Mouse (Mus musculus) urinary bladder, postnatal 36 days (tissue): ENCODE results near the gene Cnnm4.
"Not testable (repeated sequence)": the region's sequence is repeated elsewhere in the genome, so short reads cannot be mapped to it uniquely, and the experiment has no call there.

Source experiments
- DNase-seq, 2 experiments: peaks; one replicate each; pipeline ENCODE4 v3.0.0; 2022; ENCODE audit warnings: low spot score in 2 of 2, mixed read lengths in 1 of 2

The Cnnm4 gene

DNA sequence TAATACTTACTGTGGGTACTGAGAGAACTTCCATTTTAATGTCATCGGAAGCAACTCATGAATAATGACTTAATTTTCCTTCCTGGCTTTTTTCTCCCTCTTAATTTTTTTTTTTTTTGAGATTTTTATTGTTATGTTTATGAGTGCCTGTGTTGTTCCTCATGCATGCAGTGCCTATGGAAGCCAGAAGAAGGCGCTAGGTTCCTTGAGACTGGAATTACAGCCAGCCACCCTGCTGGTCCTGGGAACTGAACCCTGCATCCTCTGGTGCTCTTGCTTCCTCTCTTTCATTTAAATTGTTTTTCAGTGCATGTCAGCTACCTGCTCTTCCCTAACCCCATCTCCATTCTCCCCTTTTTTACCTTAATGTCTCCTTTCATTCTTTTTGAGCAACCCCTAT, 42.3 kb downstream of the Cnnm4 start:
- no peak for DNase-seq

DNA sequence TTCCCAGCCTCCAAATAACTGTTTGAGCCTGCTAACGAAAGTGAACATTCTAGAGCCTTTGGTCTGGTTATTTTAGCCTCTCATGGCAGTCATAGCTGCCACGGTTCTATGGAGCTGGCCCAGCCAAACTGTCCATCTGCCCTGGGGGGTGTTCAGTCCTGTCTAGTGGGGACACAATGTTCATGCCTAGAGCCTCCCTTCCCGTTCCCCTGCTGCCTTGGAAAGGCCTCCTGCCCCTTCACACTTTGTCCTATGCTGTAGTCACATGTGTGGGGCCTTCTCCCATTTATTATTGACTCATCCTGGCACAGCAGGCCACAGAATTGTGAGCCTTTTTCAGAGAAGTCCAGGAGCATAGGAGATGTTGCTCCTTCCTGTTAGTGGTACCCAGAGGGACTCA, 46.8 kb downstream of the Cnnm4 start:
- DNase-seq: no peak

DNA sequence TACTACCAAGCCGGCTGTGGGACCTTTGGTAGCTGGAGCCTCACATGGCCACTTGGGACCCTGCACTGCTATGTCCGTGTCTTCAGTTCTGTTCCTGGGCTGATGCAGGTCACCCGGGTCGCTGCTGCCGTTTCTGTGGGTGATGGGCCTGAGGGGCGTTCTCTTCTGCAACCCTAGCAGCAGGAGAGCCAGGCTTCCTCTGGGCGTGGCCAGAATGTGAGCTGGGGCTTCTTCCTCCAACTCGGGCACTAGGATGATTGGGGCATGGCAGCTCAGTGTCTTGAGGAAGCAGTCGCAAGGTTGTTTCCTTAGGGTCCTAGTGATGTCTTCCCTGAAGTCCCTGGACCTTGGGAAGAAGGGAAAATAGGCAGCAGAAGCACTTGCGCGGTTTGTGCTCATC, 48.2 kb downstream of the Cnnm4 start:
- DNase-seq: no peak

DNA sequence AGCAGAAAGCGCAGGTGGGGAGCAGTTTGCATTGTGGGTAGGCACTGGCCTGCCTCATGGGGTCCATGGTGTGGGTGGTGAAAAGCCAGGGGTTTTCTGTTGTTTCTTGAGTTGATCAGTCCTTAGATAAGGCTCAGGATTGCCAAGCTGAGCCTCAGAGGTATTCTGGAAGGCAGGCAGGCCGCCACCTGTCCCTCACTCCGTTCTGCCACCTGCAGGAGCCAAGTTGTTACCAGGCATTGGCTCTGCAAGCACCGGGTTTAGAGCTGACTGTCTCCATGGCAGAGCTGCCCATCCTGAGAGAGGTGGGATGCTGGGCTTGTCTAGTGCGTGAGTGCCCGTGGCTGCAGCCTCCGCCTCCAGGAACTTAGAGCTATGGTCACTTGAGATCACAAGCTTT, 50.8 kb downstream of the Cnnm4 start:
- no peak for DNase-seq

DNA sequence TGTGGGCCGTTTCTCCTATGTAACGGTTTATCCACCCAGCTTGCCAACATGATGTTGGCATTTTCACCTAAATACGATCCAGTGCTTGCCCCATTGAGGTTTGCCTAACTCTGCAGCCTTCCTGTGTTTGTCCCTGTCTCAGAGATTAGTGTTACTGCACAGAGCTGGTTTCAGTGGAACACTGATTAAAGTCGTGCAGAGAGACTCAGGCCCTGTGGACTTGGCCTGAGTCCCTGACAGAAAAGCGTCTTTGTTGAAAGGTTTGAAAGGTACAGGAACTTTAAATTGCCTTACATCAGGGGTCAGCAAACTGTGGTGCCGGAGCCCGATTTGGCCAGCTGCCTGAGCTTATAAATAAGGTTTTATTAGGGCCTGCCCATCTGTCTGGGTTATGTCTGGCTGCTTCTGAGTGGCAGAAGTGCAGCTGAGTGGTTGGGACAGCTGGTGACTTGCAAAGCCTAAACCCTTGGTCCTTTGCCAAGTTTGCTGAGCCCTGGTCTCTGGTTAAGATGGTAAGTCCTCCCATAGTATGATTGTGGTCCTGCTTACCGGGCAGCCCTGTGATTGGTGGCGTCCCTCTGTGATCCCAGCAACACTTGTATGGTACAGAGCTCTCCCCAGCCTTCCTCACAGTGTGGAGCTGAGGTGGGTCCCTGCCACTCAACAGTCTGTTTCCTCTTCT, 52.1 kb downstream of the Cnnm4 start:
- no peak for DNase-seq

DNA sequence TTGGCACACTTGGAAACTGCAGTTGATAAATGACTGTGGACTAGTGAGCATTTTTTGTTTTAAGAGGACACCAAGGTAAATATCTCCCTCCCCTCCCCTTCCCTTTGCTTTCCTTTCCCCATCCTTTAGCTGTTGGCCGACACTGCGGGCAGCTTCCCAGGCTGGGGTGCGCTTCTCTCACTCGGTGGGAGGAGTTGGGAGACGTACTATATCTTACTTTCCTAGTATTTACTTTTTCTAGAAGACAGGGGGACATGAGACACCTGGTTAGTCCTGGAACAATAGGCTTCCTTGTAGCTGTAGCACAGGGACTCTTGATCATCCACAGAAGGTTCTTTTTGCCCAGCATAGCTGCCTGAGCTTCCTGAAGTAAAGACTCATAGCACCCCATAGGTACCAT, 52.6 kb downstream of the Cnnm4 start:
- DNase-seq: no peak

DNA sequence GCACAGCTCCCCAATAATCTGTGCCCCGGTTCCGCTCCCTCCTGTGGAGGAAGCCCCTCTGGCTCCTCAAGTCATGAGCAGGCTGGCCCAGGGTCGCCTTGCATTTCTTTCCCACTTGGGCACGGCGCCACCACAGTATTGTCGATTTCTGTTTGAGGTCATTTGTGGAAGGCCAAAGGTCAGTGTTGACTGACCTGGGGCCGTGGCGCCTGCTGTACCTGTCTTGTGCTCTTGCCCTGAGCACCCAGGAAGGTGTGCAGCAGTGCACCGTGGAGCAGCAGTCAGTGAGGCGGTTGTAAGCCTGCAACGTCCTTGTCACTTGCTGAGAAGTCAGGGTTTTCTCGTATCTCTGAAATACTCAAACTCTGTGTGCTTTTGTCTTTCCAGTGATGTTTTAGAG, 54.4 kb downstream of the Cnnm4 start:
- DNase-seq: no peak

DNA sequence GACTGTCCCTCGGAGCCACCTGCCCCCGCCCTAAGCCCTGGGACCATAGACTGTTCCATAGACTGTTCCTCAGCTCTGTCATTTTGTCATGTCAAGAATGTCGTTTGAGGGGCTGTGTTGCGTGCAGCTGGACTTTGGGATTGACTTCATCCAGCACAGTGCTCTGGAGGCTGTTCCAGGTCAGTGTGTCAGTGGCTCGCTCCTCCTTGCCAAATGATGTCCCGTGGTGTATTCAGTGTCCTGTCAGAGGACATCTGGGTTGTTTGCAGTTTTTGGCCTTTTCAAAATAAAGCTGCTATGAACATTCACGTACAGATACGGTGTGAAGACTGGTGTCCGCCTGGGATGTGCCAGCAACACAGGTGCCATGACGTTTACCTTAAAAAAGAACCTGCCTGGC, 55.5 kb downstream of the Cnnm4 start:
- no peak for DNase-seq

DNA sequence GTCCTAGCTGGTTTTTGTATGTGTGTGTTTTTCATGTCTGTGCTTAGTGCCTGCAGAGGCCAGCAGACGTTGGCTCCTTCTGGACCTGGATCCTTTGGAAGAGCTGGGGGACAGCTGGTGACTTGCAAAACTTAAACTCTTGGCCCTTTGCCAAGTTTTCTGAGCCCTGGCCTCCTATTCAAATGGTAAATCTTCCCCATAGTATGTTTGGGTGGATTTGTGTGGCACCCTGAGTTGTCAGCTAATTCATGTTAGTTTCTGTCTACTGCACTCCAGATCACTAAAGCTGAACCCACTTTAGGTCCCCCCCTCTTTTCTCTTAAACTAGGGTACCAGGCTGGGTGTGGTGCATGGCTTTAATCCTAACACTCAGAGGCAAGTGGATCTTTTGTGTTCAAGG, 56.9 kb downstream of the Cnnm4 start:
- no peak for DNase-seq

DNA sequence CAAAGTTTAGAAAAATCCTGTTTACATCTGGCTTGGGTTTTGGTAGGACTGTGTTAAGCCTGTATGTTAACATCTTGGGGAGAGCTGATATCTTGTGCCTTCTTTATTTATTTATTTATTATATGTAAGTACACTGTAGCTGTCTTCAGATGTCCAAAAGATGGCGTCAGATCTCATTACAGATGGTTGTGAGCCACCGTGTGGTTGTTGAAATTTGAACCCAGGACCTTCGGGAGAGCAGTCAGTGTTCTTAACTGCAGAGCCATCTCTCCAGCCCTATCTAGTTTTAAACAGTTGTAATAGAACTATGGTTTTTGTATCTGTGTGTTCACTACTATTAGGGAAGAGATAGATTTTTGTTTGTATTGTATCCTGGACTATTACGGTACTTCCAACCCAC, 57.9 kb downstream of the Cnnm4 start:
- DNase-seq: no peak

DNA sequence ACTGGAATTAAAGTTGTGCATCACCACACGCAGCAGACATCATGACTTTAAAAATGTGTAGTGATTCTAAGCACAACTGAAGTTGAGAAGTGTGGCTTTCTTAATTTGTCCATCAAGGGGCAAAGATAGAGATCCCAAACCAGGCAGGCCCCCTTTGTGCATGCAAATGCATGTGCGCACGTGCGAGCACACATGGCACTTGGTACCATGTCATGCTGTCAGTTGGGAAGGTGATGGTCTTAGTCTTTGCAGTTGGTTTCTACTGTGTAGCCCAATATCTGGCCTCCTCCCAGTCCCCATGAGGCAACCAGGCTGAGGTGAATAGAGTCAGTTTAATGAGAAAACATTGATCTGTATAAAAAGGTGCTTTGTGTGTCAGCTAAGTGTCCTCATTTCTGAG, 58.5 kb downstream of the Cnnm4 start:
- DNase-seq: no peak

DNA sequence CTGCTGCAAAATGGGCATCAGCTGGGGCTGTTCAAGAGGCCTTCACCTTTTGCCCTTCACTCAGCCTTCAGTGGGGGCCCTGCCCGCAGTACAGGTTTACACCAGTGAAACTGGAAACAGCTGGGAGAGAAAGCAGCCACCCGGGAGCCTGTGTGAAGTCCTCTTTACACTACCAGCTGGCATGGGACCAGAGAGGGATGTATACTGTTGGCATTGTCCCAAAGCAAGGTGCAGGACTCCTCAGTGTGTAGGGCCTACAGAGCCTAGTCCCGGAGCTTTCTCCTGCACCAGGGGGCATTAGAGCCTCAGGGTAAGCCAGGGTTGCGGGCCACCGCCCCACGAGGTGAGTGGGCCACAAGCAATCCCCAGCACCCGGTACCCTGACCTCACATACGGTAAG, 59.1 kb downstream of the Cnnm4 start:
- no peak for DNase-seq

DNA sequence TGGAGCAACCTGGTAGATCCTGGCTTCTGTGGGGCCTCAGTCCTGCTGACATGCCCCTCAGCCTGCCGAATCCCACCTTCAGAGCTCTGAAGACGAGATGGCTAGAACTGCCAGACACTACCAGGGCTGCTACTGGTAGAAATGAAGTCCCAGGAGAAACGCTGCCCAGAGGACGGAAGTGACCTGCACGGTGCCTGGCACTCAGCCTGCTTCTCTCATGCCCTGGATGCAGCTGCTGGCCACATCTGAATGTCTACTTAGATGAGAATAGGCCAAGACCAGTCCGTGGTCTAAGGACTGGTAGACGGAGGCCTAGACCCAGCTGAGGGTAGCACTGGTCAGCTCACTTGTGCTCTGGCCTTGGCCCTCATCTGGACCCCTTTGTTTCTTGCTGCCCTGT, 59.5 kb downstream of the Cnnm4 start:
- no peak for DNase-seq

DNA sequence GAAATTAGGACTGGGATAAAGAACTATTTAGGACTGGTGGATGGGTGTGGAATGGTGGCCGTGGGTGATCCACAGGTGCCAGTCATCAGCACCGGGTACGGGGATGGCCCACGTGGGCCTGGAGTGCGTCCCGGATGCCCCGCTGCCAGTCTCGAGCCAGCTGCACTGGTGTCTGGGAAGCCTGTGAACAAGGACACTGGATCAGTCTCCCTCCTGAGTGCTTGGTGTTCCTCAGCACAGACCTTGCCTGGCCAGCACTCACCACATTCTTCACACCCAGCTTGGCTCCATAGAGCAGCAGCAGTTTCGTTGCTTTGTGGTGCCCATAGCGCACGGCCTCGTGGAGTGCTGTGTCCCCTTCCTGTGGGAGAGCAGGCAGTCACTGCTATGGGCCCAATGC, 60.0 kb downstream of the Cnnm4 start:
- DNase-seq: no peak

DNA sequence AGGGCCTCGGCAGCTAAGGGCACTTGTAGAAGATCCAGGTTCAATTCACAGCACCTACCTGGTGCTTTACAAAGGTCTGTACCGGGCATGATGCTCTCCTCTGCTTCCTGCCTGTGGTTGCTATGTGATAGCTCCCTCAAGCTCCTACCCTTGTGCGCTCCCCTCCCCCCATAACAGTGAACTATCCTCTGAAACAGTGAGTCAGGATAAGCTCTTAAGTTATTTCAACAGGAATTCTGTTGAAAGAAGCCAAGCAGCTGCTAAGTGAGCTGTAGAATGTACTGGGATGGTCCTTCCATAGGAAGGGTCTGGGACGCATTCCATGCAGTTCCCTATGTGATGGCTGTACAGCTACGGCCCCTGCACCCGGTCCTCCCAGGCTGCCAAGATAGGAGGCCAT, 62.1 kb downstream of the Cnnm4 start:
- DNase-seq: no peak

DNA sequence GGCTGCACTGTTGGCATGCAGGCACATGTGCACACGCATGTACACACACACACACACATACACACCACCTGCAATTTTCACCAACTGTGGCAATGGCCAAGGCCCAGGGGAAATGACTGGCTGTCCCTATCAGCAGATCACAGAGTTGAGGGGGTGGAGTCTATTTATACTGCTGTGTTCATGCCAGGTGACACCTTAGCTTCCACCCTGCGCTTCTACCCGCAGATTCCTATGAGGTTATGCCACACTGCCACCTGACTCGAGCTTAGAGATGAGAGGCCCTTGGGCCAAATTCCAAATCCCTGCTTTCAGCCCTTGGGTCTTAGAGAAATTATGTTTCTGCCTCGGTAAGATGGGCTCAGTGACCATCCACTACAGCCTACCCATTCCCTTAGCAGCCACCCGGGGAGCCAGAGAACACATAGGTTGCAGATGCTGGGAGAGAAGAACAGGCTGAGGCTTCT, 63.2 kb downstream of the Cnnm4 start:
- DNase-seq: no peak

DNA sequence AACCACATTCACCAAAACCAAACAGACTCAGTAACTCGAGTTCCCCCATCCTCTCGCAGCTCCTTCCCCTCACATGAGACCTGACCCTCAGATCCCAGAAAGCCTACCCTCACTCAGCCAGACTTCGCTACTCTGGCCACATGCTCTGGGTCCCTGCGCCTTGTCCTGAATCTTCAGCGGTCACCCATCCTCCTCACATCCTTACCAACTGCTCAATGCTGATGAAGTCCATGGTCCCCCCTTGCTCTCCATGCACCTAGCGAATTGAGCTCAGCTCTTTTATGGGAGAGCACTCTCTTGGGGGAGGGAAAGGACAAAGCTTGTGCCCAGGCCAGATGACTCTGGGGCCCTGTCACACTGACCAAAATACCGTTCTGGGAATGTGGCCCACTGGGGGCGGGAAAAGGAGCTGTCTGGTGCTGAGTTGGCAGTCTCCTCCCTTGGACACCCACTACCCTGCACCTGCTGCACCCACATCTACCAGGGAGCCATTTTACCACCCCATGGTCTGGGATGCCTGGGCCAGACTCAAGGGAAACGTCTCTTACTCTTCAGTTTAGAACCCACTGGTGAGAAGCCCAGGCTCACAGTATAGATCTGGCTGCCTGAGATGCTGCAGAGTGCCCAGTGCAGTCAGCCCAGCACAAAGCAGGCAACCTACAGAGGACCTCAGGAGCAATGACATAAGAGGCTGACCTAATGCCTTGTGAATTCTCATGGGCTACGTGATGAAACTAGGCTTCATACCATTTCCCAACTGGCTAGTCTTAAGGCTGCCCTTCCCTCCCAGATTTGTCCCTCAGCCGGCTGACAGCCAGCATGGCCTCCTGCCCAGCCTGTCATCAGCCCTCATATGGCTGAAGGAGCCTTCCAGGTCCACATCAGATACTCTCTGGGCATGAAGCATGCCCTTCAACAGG, 64.3 kb downstream of the Cnnm4 start:
- peak in 1 of 2 experiments; percentile 66 for DNase-seq

DNA sequence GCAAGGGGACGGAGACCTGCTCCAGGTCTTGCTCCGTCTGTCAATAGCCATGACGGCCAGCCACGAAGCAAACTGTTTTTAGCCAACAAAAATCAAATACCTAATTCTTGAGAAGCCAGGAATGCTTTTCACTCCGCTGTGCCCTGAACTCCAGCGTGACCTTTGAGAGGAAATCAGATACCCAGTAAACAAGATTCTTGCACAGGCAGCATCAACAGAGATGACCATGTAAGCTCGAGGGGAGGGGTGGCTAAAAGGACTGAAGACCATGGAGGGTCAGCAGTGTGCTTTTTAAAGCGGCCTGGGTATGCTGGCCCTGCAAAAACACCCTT, 64.9 kb downstream of the Cnnm4 start:
- DNase-seq: no peak

DNA sequence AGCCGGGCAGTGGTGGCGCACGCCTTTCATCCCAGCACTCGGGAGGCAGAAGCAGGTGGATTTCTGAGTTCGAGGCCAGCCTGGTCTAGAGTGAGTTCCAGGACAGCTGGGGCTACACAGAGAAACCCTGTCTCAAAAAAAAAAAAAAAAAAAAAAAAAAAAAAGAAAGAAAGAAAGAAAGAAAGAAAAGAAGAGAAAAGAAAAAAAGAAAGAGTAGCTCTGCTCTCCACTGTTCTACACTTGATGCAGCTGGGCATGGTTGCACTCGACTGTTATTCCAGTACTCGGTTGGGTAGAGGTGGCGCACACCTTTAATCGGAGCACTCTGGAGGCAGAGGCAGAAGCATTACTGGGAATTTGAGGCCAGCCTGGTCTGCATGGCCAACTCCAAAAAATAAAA, 65.4 kb downstream of the Cnnm4 start, which contains the start of gene Ankrd23:
Gene Ankrd23, minus strand, starts transcription at position 101 of the 400 bp plus-strand sequence.
- DNase-seq: not testable (repeated sequence)

DNA sequence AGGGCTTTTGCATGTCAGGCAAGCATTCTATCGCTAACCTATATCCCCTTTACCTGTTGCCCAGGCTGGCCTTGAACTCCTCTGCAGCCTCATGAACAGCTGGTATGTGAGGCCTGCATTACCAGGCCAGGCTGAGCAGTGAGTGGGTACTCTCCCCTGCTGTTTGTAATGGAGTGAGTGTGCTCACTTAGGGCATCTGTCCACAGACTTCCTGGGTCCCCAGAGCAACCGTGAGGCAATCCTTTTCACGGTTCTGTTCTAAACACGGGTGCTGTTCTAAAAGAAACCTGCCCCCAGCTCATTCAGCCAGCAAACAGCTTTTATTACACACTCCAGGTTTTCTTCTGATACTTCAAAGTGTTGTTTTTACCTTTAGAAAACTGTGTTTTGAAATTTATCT, 67.3 kb downstream of the Cnnm4 start:
- no peak for DNase-seq

DNA sequence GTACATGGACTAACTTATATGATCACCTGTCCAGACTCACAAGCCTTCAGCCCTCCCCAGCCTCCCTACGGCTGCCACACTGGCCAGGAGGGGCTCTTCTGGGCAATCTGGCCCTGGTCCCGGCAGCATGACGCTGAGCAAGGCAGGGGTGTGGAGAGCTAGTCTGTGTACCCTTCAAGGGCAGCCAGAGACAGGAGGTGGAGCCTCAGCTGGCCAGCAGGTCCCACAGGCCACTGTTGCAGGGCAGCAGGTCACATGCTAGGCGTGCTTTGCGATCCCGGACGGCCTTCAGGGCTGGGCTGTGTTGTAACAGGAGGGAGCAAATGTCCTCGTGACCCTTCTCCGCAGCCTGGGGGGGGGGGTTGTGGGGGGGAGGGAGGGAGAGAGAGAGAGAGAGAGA, 67.8 kb downstream of the Cnnm4 start, which contains the start of gene Gm42417:
Gene Gm42417, minus strand, starts transcription at position 244 of the 400 bp plus-strand sequence.
- DNase-seq: peak in 1 of 2 experiments; percentile 65

DNA sequence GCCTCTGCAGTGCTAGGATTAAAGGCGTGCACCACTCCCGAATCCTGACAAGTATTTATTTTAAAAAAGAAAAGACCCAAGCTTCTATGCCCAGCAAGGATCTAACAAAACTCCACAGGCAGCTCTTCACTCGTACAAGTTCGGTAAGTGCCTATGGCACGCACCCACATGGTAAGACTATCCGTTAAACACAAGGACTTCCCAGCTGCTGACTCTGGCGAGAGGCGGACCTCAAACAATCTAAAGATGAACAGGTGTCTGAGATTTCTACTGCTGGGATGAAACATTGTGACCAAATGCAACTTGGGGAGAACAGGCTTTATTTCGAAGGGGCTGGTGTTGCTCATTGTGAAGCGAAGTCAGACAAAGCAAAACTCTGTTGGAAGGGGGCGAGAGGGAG, 68.7 kb downstream of the Cnnm4 start:
- DNase-seq: no peak

DNA sequence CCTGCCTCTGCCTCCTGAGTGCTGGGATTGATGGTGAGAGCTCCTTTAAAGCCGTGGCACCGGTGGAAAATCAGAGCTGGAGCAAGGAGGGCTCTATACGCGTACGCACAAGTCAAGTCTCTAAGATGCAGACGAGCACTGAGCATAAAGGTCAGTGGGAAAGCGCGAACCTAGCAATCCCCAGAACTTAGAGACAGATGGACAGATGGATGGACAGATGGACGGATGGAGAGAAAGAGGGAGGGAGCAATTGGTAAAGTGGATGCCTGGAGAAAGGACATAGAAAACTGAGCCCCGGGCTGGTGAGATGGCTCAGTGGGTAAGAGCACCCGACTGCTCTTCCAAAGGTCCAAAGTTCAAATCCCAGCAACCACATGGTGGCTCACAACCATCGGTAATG, 69.4 kb downstream of the Cnnm4 start:
- no peak for DNase-seq
